Mouse (Mus musculus): ENCODE measurements around the gene Hoxb5.

Gene Hoxb5

GRCm38 (mm10) chr11:96319071-96319902 is 16.2 kb downstream of the Hoxb5 start:
- no peak for DNase-seq (ENCODE audit: low read depth)

- no peak for DNase-seq (ENCODE audit: low read depth)
Observed at GRCm38 (mm10) chr11:96319910-96320309, 16.8 kb downstream of the Hoxb5 start.

DNA sequence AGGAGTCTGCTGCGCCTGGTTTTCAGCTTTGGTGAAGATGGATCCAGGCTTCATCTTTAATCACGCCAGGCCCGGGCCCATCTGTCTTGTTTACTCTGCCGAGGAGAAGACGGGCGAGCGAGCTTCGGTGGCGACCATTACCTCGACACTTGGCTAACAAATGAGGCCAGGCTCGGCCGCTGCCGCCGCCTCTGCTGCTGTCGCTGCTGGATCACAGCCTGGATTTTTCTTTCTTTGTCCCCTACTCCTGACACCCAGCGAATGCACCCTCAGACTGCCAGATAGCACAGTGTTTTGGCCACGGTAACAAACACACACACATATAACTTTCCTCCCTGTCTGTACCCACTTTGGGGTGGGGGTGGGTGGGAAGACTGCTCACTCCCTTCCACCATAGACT is 17.6 kb downstream of the Hoxb5 start:
- no peak for DNase-seq (ENCODE audit: low read depth)

DNA sequence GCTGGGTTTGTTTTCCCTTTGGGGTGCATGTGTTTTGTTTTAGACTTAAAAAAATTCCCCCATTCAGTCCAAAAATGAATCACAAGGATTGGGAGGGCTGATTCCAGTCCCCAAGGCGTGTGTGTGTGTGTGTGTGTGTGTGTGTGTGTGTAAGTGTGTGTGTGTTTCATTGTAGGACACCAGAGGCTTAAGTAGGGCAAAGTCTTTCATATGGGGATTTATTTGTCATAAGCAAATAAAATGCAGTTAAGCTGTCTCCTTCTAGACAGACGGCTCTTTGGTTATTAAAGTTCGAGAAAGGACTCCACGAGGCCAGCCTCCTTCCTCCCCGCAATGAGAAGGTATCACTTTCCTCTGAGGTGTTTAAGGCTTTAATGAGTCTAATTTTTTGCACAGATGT is 18.7 kb downstream of the Hoxb5 start:
- no peak for DNase-seq (ENCODE audit: low read depth)

GRCm38 (mm10) chr11:96322738-96323137 is 19.6 kb downstream of the Hoxb5 start:
- no peak for DNase-seq (ENCODE audit: low read depth)

- no peak for DNase-seq (ENCODE audit: low read depth)
Observed at GRCm38 (mm10) chr11:96323154-96323553, 20.0 kb downstream of the Hoxb5 start, which contains the start of gene Hoxb3. Hoxb3 (plus strand) TSS chr11:96323326.

- DNase-seq (ENCODE audit: low read depth), result no peak
Observed at GRCm38 (mm10) chr11:96324125-96324524, 21.0 kb downstream of the Hoxb5 start.

GRCm38 (mm10) chr11:96324965-96325364 is 21.8 kb downstream of the Hoxb5 start:
- no peak for DNase-seq (ENCODE audit: low read depth)

DNA sequence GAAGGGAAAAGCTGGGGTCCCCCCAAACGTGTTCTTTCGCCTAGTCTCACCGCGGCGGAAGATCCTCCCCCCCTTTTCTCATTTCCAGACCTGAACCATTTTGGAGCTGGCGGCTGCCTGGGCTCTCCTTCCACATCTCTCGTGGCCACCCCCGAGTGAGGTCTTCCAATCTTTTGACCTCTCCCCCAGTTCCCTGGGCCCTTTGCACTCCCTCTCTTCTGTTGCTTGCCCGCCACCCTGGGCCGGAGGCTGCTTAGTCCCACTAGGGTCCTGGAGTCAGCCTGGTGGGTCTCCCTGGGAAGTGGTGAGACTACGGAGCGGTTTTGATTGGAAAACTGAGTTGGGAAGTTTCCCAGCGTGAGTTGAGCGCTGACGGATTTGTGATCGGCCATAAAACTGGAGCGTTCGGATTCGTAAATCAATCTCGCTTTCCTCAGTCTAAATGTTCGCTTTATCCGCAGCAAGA is 22.6 kb downstream of the Hoxb5 start:
- no peak for DNase-seq (ENCODE audit: low read depth)

- DNase-seq (ENCODE audit: low read depth), result no peak
Observed at GRCm38 (mm10) chr11:96326705-96327104, 23.6 kb downstream of the Hoxb5 start.

DNA sequence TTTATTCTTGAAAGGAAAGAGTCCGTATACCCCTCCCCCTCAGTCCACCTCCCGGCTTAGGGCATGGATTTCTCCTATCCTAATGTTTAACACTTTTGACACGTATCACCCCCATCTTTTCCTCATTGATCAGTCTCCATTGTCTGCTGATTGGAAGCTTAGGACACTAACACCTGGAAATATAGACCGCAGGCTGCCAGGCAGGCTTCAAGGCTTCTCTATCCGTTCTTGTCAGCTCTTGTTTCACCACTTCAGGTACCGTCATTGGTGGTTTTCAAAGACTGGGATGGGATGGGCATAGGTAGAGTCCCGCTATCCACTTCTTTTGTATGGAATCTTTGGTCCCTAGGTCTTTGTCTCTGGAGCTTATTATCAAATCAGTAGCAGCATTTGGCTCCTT is 24.0 kb downstream of the Hoxb5 start:
- no peak for DNase-seq (ENCODE audit: low read depth)

DNA sequence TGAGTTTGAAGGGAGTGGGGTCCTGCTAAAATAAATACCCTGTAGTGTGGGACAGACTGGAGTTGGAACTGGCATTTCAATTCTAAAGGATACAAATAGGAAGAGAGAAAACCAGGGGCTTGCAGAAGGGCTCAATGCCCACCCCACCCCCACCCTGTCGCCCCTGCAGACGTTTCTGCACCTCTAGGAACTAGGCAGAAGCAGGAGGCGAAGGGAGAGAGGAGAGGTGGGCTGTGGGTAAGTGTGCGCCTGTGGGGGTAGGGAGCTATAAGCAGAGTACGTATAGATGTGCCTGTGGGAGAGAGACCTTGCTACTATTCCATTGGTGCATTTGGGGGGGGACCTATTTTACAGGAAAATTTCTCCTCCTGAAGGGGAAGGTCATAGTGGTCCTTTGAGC is 24.6 kb downstream of the Hoxb5 start:
- no peak for DNase-seq (ENCODE audit: low read depth)

GRCm38 (mm10) chr11:96328605-96329004 is 25.5 kb downstream of the Hoxb5 start:
- no peak for DNase-seq (ENCODE audit: low read depth)

DNA sequence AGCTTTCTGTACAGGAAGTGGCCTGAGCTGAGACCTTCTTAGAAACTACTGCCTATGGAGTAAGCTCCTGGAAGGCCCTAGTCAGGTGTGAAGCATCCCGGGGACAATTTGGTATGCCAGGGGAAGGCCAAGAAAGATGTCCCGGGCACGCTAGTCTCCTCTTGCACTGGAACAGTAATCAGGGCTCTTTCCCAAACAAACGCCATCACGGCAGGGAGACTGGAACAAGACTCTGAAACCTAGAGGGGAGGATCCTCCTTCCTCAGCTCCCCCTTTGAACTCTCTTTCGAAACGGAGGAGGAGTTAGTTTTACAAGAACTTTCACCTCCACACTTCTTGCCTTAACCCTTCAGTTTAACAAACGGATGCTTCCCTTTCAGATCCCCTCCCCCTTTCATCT is 29.0 kb downstream of the Hoxb5 start:
- DNase-seq (ENCODE audit: low read depth), result no peak

- DNase-seq (ENCODE audit: low read depth), result no peak
Observed at GRCm38 (mm10) chr11:96332618-96333032, 29.5 kb downstream of the Hoxb5 start.

GRCm38 (mm10) chr11:96333241-96334001 is 30.3 kb downstream of the Hoxb5 start:
- DNase-seq (ENCODE audit: low read depth), result no peak

DNA sequence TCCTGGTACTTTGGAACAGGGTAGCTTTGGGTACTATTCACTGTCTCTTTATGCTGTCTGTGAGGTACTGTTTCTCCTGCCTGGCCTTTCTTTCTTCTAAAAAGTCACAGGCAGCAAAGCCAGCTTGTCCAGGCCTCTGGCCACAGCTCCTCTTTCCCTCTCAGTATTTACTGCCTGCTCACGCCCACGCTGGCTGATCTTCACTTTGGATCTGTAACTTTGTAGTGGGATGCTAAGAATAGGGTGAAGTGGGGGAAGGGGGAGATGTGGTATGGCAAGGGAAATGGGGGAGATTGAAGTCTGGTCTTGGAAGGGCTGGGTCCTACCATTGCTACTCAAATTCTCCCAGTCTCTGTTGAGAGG is 30.8 kb downstream of the Hoxb5 start:
- no peak for DNase-seq (ENCODE audit: low read depth)

GRCm38 (mm10) chr11:96334998-96335397 is 31.9 kb downstream of the Hoxb5 start:
- DNase-seq (ENCODE audit: low read depth), result no peak

DNA sequence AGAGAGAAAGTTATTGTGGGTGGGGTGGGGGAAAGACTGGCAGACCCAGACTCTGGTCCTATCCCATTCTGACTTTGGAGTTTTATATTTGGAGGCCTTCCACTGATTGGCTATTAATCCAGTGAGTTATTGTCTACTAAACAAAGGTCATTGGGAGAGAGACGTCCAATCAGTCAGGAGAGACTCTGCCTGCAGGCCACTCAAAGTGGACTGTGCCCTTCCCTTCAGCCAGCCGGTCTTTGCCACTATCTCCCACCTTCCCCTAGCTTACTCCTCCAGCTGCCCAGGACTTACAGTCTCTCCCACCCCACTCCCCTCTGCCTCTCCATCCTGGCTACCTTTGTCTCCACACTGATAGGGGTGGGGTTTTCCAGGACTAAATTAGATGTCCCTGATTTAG is 33.5 kb downstream of the Hoxb5 start:
- DNase-seq (ENCODE audit: low read depth), result no peak

GRCm38 (mm10) chr11:96337026-96337425 is 33.9 kb downstream of the Hoxb5 start:
- DNase-seq (ENCODE audit: low read depth), result no peak

- DNase-seq (ENCODE audit: low read depth), result no peak
Observed at GRCm38 (mm10) chr11:96338957-96339855, 36.1 kb downstream of the Hoxb5 start.

DNA sequence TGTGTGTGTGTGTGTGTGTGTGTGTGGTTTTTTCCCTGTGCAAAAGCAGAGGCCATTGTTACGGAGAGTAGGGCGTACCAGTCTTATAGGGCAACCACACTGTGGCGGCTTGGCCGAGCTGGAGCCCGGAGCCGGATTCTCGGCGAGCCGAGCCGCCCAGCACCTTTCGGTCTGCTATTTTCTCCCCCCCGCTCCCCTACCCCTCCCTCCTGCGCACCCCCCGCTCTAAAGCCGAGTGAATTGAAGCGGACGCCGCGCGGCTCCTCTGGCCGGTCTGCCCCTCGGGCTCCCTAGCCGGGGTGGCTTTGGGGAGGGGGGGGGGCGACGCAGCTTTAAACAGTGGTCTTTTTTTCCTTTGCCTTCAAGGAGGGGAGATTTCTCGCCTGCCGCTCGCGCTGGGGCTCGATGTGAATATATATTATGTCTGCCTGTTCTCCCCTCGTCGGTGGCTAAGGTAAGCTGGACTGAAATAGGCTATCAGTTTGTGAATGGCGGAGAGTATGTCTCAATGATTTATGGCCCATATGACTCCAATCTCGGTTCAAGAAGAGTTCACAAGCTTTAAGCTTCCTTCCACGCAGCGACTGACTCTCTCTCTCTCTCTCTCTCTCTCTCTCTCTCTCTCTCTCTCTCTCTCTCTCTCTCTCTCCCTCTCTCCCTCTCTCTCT is 37.7 kb downstream of the Hoxb5 start:
- DNase-seq (ENCODE audit: low read depth), result no peak
